In genomic region chr4:125282974-125283319, GRCm38 (mm10) we compare ENCODE assay signal across 10 mouse cellular contexts.
DNase-seq lines count a peak whose midpoint lies in the region; ATAC-seq and TF ChIP-seq lines count a peak whose summit lies in the region.
"Had no signal": no experiment of that assay in that cellular context is flagged by ENCODE, and none has a peak within 500 bp of the region (broad histone marks: within the 10 kb centered on the region; RNA-seq: fewer than 3 reads in every experiment).

No protein-coding gene starts in this region.

- DNase-seq in forebrain, postnatal 0 days, result no peak
- no peak for DNase-seq in heart, postnatal 10 days
- no peak for DNase-seq in lung, adult 18-20 months
- no peak for DNase-seq in lung, postnatal 36 days
- DNase-seq: thymus, adult 18-20 months had no signal

- peak overlapping the region; percentile 49; the same call in 1 of the 2 replicates for H3K4me3 ChIP-seq in E14TG2a.4 (replicated peaks; ENCODE audit: low read length)
- no peak overlapping the region for H3K4me3 ChIP-seq in embryonic facial prominence, embryonic 12.5 days
- peak overlapping the region; percentile 25; the same call in 1 of the 2 replicates for H3K4me3 ChIP-seq in forebrain, postnatal 0 days (ENCODE audit: low read depth, low read length)
- H3K4me3 ChIP-seq in midbrain, embryonic 13.5 days (replicated peaks), result no peak overlapping the region
- H3K4me3 ChIP-seq: liver, embryonic 15.5 days had no signal

- TF ChIP-seq CTCF in E14TG2a.4 (conservative IDR thresholded peaks at IDR 0.05; ENCODE audit: low read length), result no peak
- TF ChIP-seq CTCF in forebrain, postnatal 0 days (IDR thresholded peaks at IDR 0.05; ENCODE audit: low read depth), result no peak

- H3K27me3 ChIP-seq in E14TG2a.4 (ENCODE audit: insufficient read depth, low read length), result peaks cover 79% of the 10 kb centered on the region
- H3K27me3 ChIP-seq in embryonic facial prominence, embryonic 12.5 days, result peaks cover 14% of the 10 kb centered on the region
- H3K27me3 ChIP-seq in forebrain, postnatal 0 days (ENCODE audit: insufficient read depth, low read length), result no peaks in the 10 kb centered on the region; the same call in 1 of the 2 replicates
- H3K27me3 ChIP-seq in midbrain, embryonic 13.5 days, result peaks cover 10% of the 10 kb centered on the region; the same call in 1 of the 2 replicates

- ATAC-seq in embryonic facial prominence, embryonic 12.5 days (ENCODE audit: insufficient number of reproducible peaks, insufficient read depth, low FRiP score, low TSS enrichment), result no peak
- no peak for ATAC-seq in forebrain, postnatal 0 days
- peak; percentile 57 for ATAC-seq in midbrain, embryonic 13.5 days
- ATAC-seq: intestine, postnatal 0 days had no signal

- WGBS in embryonic facial prominence, embryonic 12.5 days, result 18% methylated on average over 8 of the region's 8 CpGs
- WGBS in forebrain, postnatal 0 days, result 17% methylated on average over 8 of the region's 8 CpGs
- WGBS in midbrain, embryonic 13.5 days, result 19% methylated on average over 8 of the region's 8 CpGs

- H3K27ac ChIP-seq in embryonic facial prominence, embryonic 12.5 days, result no peak overlapping the region
- H3K27ac ChIP-seq in forebrain, postnatal 0 days (ENCODE audit: low read depth, low read length), result 0 out of 2 replicates have a peak overlapping the region, but pooled peaks have one; percentile 45
- peak overlapping the region; percentile 51 for H3K27ac ChIP-seq in midbrain, embryonic 13.5 days
- H3K27ac ChIP-seq: liver, embryonic 15.5 days had no signal

- peaks cover 37% of the 10 kb centered on the region for H3K4me1 ChIP-seq in E14TG2a.4 (replicated peaks; ENCODE audit: low read depth, low read length)
- H3K4me1 ChIP-seq in embryonic facial prominence, embryonic 12.5 days, result peaks cover 5% of the 10 kb centered on the region; the same call in 1 of the 2 replicates
- H3K4me1 ChIP-seq in forebrain, postnatal 0 days (ENCODE audit: insufficient read depth), result peaks cover 13% of the 10 kb centered on the region
- peaks cover 22% of the 10 kb centered on the region for H3K4me1 ChIP-seq in midbrain, embryonic 13.5 days (replicated peaks)
- H3K4me1 ChIP-seq: liver, embryonic 15.5 days had no signal

- peak overlapping the region; percentile 34; the same call in 1 of the 2 replicates for H3K4me2 ChIP-seq in embryonic facial prominence, embryonic 12.5 days (replicated peaks)
- H3K4me2 ChIP-seq in forebrain, postnatal 0 days (ENCODE audit: low read depth), result peak overlapping the region; percentile 50
- H3K4me2 ChIP-seq in midbrain, embryonic 13.5 days (replicated peaks), result peak overlapping the region; percentile 39
- H3K4me2 ChIP-seq: liver, embryonic 15.5 days had no signal

- no peak overlapping the region for H3K9ac ChIP-seq in embryonic facial prominence, embryonic 12.5 days
- H3K9ac ChIP-seq in forebrain, postnatal 0 days, result peak overlapping the region; percentile 23; the same call in 1 of the 2 replicates
- no peak overlapping the region for H3K9ac ChIP-seq in midbrain, embryonic 13.5 days (replicated peaks)
- H3K9ac ChIP-seq: liver, embryonic 15.5 days had no signal

- intact Hi-C loops in heart, postnatal 10 days (cut with DNase I), result no loop called here

- no peaks in the 10 kb centered on the region for H3K36me3 ChIP-seq in E14TG2a.4 (ENCODE audit: insufficient read depth, low read length)
- H3K36me3 ChIP-seq in embryonic facial prominence, embryonic 12.5 days, result no peaks in the 10 kb centered on the region
- H3K36me3 ChIP-seq in forebrain, postnatal 0 days (ENCODE audit: insufficient read depth), result no peaks in the 10 kb centered on the region
- H3K36me3 ChIP-seq in midbrain, embryonic 13.5 days, result no peaks in the 10 kb centered on the region
- H3K36me3 ChIP-seq: liver, embryonic 15.5 days had no signal

- no peaks in the 10 kb centered on the region for H3K9me3 ChIP-seq in E14TG2a.4 (ENCODE audit: low read length)
- no peaks in the 10 kb centered on the region for H3K9me3 ChIP-seq in embryonic facial prominence, embryonic 12.5 days
- no peaks in the 10 kb centered on the region for H3K9me3 ChIP-seq in forebrain, postnatal 0 days (ENCODE audit: low read length)
- H3K9me3 ChIP-seq in midbrain, embryonic 13.5 days, result no peaks in the 10 kb centered on the region
- H3K9me3 ChIP-seq: liver, embryonic 15.5 days had no signal

Comparison
In these comparisons a context has a peak if more than half of its experiments do, and no peak if none do; other contexts are left out.
1. H3K4me3 ChIP-seq: peak in E14TG2a.4 (single experiment) and forebrain, postnatal 0 days (single experiment); none in embryonic facial prominence, embryonic 12.5 days (single experiment) and midbrain, embryonic 13.5 days (single experiment).
2. Peak in every context shown above with its lines, with median percentiles within 50 percentile points of each other: H3K4me2 ChIP-seq.